Mouse (Mus musculus): ENCODE results near the gene Ahnak2. TPM values are rescaled to one million over a fixed set of nuclear protein-coding genes. Genes with fewer than 3 reads are reported as not detected.
A peak's percentile ranks its signal among the peaks of the same experiment; 100 is the strongest.

Ahnak2 gene
- polyA plus RNA-seq, 1 experiment from 2014 or later = 0.06 TPM

- Histone ChIP-seq H3K36me3 (peaks cover 4% of the 10 kb centered on the region), H3K4me3 (no peak overlapping the region), H3K27me3 (ENCODE audit: low read depth, poor library complexity, severe bottlenecking) (no peaks in the 10 kb centered on the region), H3K27ac (replicated peaks) (0 out of 2 replicates have a peak overlapping the region, but pooled peaks have one; percentile 17), H3K9me3 (replicated peaks) (no peaks in the 10 kb centered on the region), H3K4me1 (peaks cover 31% of the 10 kb centered on the region)
- no peak for DNase-seq (ENCODE audit: low spot score)
- WGBS = 84% methylated on average over 11 of the region's 11 CpGs
Measured at GRCm38 (mm10) chr12:112744211-112744610, 58.2 kb downstream of the Ahnak2 start.

GRCm38 (mm10) chr12:112743168-112743975, 59.1 kb downstream of the Ahnak2 start:
- WGBS = 64% methylated on average over 25 of the region's 25 CpGs
- Histone ChIP-seq H3K4me3 (no peak overlapping the region), H3K27me3 (ENCODE audit: low read depth, poor library complexity, severe bottlenecking) (no peaks in the 10 kb centered on the region), H3K27ac (replicated peaks) (peak overlapping the region; percentile 75), H3K4me1 (peaks cover 31% of the 10 kb centered on the region), H3K9me3 (replicated peaks) (no peaks in the 10 kb centered on the region), H3K36me3 (peaks cover 13% of the 10 kb centered on the region)
- peak; percentile 77 for DNase-seq (ENCODE audit: low spot score)

- no peaks in the 10 kb centered on the region for H3K9me3 ChIP-seq (replicated peaks)
- no peak for DNase-seq (ENCODE audit: low spot score)
- H3K4me1 ChIP-seq = peaks cover 31% of the 10 kb centered on the region
- no peak overlapping the region for H3K4me3 ChIP-seq
- 71% methylated on average over 6 of the region's 6 CpGs for WGBS
- peaks cover 17% of the 10 kb centered on the region for H3K36me3 ChIP-seq
- no peaks in the 10 kb centered on the region for H3K27me3 ChIP-seq (ENCODE audit: low read depth, poor library complexity, severe bottlenecking)
- peak overlapping the region; percentile 75 for H3K27ac ChIP-seq (replicated peaks)
Measured at GRCm38 (mm10) chr12:112742768-112743167, 59.7 kb downstream of the Ahnak2 start.

- Histone ChIP-seq H3K27me3 (ENCODE audit: low read depth, poor library complexity, severe bottlenecking) (no peaks in the 10 kb centered on the region), H3K36me3 (peaks cover 28% of the 10 kb centered on the region)
Measured at GRCm38 (mm10) chr12:112739023-112739568, 63.4 kb downstream of the Ahnak2 start.

GRCm38 (mm10) chr12:112738281-112739022, 64.0 kb downstream of the Ahnak2 start:
- Histone ChIP-seq H3K27me3 (ENCODE audit: low read depth, poor library complexity, severe bottlenecking) (no peaks in the 10 kb centered on the region), H3K4me1 (peaks cover 18% of the 10 kb centered on the region), H3K27ac (replicated peaks) (0 out of 2 replicates have a peak overlapping the region, but pooled peaks have one; percentile 13), H3K9me3 (replicated peaks) (no peaks in the 10 kb centered on the region), H3K4me3 (no peak overlapping the region), H3K36me3 (peaks cover 28% of the 10 kb centered on the region)
- DNase-seq (ENCODE audit: low spot score) = no peak
- 92% methylated on average over 31 of the region's 31 CpGs for WGBS

More at GRCm38 (mm10) chr12:112739023-112739568, 63.4 kb downstream of the Ahnak2 start:
- no peak overlapping the region for H3K4me3 ChIP-seq
- H3K9me3 ChIP-seq (replicated peaks) = no peaks in the 10 kb centered on the region
- H3K27ac ChIP-seq (replicated peaks) = 0 out of 2 replicates have a peak overlapping the region, but pooled peaks have one; percentile 13
- H3K4me1 ChIP-seq = peaks cover 20% of the 10 kb centered on the region
- 93% methylated on average over 24 of the region's 24 CpGs for whole genome bisulfite sequencing
- no peak for DNase-seq (ENCODE audit: low spot score)

GRCm38 (mm10) chr12:112737761-112738160, 64.7 kb downstream of the Ahnak2 start:
- peaks cover 28% of the 10 kb centered on the region for H3K36me3 ChIP-seq
- 94% methylated on average over 14 of the region's 14 CpGs for WGBS
- no peak overlapping the region for H3K4me3 ChIP-seq
- H3K27me3 ChIP-seq (ENCODE audit: low read depth, poor library complexity, severe bottlenecking) = no peaks in the 10 kb centered on the region
- peaks cover 11% of the 10 kb centered on the region for H3K4me1 ChIP-seq
- no peak for DNase-seq (ENCODE audit: low spot score)
- H3K9me3 ChIP-seq (replicated peaks) = no peaks in the 10 kb centered on the region
- H3K27ac ChIP-seq (replicated peaks) = no peak overlapping the region

GRCm38 (mm10) chr12:112737081-112737480, 65.4 kb downstream of the Ahnak2 start:
- no peaks in the 10 kb centered on the region for H3K27me3 ChIP-seq (ENCODE audit: low read depth, poor library complexity, severe bottlenecking)
- peaks cover 9% of the 10 kb centered on the region; the same call in 1 of the 2 replicates for H3K4me1 ChIP-seq
- 88% methylated on average over 7 of the region's 7 CpGs for WGBS
- H3K36me3 ChIP-seq = peaks cover 28% of the 10 kb centered on the region
- H3K9me3 ChIP-seq (replicated peaks) = no peaks in the 10 kb centered on the region
- H3K4me3 ChIP-seq = no peak overlapping the region
- DNase-seq (ENCODE audit: low spot score) = no peak
- no peak overlapping the region for H3K27ac ChIP-seq (replicated peaks)

GRCm38 (mm10) chr12:112736636-112736925, 65.9 kb downstream of the Ahnak2 start:
- WGBS = 94% methylated on average over 10 of the region's 10 CpGs
- Histone ChIP-seq H3K4me3 (no peak overlapping the region), H3K9me3 (replicated peaks) (no peaks in the 10 kb centered on the region), H3K36me3 (peaks cover 28% of the 10 kb centered on the region), H3K27me3 (ENCODE audit: low read depth, poor library complexity, severe bottlenecking) (no peaks in the 10 kb centered on the region), H3K27ac (replicated peaks) (peak overlapping the region; percentile 65), H3K4me1 (peaks cover 9% of the 10 kb centered on the region; the same call in 1 of the 2 replicates)
- DNase-seq (ENCODE audit: low spot score) = no peak

- no peak for DNase-seq (ENCODE audit: low spot score)
- H3K9me3 ChIP-seq (replicated peaks) = no peaks in the 10 kb centered on the region
- no peaks in the 10 kb centered on the region for H3K27me3 ChIP-seq (ENCODE audit: low read depth, poor library complexity, severe bottlenecking)
- H3K27ac ChIP-seq (replicated peaks) = peak overlapping the region; percentile 65
- 88% methylated on average over 29 of the region's 29 CpGs for WGBS
- peaks cover 28% of the 10 kb centered on the region for H3K36me3 ChIP-seq
- no peak overlapping the region for H3K4me3 ChIP-seq
- H3K4me1 ChIP-seq = peaks cover 9% of the 10 kb centered on the region; the same call in 1 of the 2 replicates
Measured at GRCm38 (mm10) chr12:112735896-112736635, 66.4 kb downstream of the Ahnak2 start.

GRCm38 (mm10) chr12:112734881-112735655, 67.4 kb downstream of the Ahnak2 start:
- Histone ChIP-seq H3K27ac (replicated peaks) (no peak overlapping the region), H3K9me3 (replicated peaks) (no peaks in the 10 kb centered on the region), H3K36me3 (peaks cover 28% of the 10 kb centered on the region), H3K4me1 (peaks cover 9% of the 10 kb centered on the region; the same call in 1 of the 2 replicates), H3K4me3 (no peak overlapping the region), H3K27me3 (ENCODE audit: low read depth, poor library complexity, severe bottlenecking) (no peaks in the 10 kb centered on the region)
- no peak for DNase-seq (ENCODE audit: low spot score)
- 84% methylated on average over 19 of the region's 19 CpGs for WGBS

- H3K27me3 ChIP-seq (ENCODE audit: low read depth, poor library complexity, severe bottlenecking) = no peaks in the 10 kb centered on the region
- no peaks in the 10 kb centered on the region for H3K9me3 ChIP-seq (replicated peaks)
- H3K27ac ChIP-seq (replicated peaks) = no peak overlapping the region
- no peak overlapping the region for H3K4me3 ChIP-seq
- DNase-seq (ENCODE audit: low spot score) = no peak
- peaks cover 9% of the 10 kb centered on the region; the same call in 1 of the 2 replicates for H3K4me1 ChIP-seq
- H3K36me3 ChIP-seq = peaks cover 25% of the 10 kb centered on the region
- WGBS = 85% methylated on average over 2 of the region's 2 CpGs
Measured at GRCm38 (mm10) chr12:112734108-112734820, 68.2 kb downstream of the Ahnak2 start.
